Mouse (Mus musculus): ENCODE results near the gene Gak. TPM values are rescaled to one million over a fixed set of nuclear protein-coding genes. Genes with fewer than 3 reads are reported as not detected.

Gak gene
- polyA plus RNA-seq (2012; fragmentation: generic; extraction: Trizol): 10 to 100 TPM; 19.5 to 43.3 TPM

DNA sequence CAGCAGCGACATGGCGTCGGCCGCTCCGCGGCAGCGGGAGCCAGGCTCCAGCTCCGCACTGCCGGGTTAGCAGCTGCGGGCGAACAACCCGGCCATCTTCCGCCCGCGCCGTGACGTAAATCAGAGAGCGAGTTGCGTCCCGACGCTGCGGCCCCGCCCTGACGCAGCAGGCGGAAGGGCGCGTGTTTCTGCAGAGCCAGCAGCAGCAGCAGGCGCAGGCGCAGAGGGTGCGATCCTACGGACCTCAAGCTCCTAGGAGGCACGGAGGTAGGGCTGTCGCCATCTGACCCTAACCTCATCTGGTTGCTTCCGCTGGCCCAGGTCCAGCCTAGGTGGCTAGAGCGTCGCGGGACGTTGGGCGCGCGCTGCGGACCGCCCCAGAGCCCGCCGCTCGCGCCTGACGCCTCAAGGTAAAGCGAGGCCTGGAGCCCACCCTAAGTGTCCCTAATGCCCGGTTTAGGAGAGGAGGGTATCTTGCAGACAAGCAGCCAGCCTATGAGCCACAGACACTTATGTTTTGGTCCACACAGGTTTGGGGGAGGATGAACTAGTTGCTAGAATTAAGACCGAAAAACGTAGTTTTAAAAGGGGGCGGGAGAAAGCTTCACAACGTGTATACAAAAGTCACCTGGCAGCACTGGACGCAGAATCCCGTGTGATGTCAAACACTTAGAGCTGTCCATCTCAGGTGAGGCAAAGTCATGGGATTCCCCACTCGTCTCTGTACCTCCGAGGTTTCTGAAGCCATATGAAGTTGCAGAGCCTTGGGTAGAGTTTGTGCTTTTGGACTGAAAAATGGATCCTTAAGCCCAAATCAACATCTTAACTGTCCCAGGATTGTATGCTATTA lies at the start of gene Gak, which contains the start of gene Tmem175:
Gene Gak, minus strand, starts transcription at position 122 of the 850 bp plus-strand sequence.
Gene Tmem175, plus strand, starts transcription at position 137 of the 850 bp plus-strand sequence.

DNA sequence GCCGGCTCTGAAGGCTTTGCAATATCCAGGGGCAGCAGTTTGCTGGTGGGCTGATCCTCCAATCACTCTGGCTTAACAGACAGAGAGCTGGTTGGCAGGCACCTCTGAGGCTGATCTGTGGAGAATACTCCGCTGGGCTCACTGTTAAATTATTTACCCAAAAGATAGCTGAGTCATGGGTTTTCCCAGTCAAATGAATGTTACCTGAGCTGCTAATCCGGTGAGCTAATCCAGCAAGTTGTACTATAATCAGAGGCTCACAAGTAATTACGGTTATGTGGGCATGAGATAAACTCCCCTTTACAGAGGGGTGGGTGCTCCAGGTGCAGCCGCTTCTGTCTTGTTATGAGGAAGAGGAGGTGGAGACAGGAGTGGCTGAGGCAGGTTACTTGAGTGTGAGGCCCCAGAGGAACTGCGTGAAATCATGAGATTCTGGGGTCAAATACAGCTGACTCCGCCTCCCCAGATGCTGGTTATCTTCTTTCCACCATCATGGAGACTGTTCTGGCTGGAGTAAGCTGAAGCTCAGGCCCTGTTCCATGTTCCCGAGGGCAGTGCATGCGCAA lies 45.8 kb upstream of the Gak start, which contains the start of gene Slc26a1:
Gene Slc26a1, minus strand, starts transcription at position 319 of the 566 bp plus-strand sequence.

DNA sequence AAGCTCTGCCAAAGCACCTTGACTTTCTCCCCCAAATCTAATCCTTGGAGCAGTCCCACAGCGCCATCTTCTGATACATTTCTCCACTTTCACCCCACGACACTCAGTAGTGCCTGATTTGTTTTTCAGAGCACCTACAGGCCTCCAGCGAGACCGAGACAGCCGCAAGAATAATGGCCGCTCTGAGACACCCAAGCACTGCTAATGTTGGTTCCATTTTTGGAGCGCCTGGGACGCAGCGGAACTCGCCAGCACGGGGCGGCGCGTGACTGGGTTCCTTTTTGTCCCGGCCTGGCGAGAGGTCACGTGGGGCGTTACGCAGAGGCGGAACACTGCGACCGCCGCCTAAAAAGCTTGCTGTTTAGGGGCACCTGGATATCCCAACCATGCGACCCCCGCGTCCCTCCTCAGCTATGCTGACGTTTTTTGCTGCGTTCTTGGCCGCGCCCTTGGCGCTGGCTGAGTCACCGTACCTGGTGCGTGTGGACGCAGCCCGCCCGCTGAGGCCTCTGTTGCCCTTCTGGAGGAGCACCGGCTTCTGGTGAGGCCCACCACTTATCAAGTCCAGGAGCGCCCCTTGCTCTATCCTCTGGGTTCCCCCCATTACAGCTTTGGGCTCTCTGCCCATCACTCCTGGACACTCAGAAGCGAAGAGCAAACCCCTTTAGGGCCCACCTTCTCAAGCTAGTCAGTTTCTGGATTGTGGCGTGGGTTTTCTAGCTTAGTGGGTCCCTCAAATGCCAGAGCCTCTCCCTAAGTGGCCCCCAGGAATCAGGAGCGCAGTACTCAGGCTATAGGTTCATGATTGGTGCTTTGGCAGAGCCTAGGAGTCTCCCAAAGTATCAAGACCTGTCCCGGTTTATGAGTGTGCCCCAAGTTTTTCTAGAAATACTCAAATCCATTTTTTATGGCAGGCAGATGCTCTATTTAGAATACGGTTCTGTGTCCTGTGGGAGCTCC lies 39.7 kb upstream of the Gak start, which contains the start of gene Dgkq:
Gene Dgkq, minus strand, starts transcription at position 696 of the 960 bp plus-strand sequence.

DNA sequence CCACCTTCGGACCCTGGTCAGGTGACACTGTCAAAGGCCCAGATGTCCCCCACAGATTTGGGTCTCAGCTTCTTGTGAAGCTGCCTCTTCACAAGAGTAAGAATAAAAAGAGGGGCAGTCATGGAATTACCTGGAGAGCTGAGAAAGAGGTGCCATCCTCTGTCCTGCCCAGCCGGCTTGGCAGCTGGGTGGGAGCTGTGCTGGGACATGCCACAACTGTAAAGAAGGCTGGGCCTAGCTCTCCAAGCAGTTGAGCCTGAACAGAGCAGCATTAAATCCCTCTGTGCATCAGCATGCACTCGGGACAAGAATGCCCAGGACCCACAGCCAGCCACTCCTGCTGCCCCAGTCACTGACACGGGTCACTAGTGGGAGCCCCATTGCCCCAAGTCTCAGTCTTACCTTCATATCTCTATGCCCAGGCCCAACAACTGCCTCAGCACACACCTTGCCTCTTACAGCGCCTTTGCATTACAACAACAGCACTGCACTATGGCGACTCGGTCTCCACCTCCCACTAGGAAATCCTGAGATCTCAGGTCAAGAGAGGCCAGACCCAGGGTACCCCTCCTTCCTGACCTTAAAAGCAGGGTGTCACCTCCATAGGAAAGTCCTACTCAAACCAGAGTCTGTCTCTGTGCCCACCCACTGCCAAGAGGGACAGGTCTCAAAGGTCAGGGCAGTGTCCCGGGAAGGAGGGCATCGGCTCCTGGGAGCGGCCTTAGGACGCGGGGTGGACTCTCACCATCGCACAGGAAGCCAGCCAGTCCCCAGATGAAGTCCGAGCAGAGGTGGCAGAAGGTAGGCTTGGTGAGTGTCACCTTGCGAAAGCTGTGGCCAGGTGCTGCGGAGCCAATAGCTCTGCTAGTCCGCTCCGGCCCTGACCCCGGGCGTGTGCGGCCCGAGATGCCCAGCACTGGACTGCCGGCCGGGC lies 30.4 kb upstream of the Gak start, which contains the start of gene Idua:
Gene Idua, plus strand, starts transcription at position 634 of the 934 bp plus-strand sequence.

GRCm38 (mm10) chr5:108549489-108550206 lies 79.9 kb downstream of the Gak start, which contains the start of gene Cplx1:
Cplx1 (minus strand) TSS chr5:108550024.

Other genes starting within 250 kb of the Gak start
- gene Pde6b, start 241.4 kb downstream of the Gak start, polyA plus RNA-seq (2012; fragmentation: generic; extraction: Trizol): under 1 TPM in 1 of 2 experiments, not detected in 1; 0.02 TPM
- 1,000 to 10,000 TPM in 1 of 2 experiments, 100 to 1,000 TPM in 1; 937 to 1,235 TPM for gene Atp5k, start 195.3 kb downstream of the Gak start, polyA plus RNA-seq (2012; fragmentation: generic; extraction: Trizol)
- gene Mfsd7a, start 180.9 kb downstream of the Gak start, polyA plus RNA-seq (2012; fragmentation: generic; extraction: Trizol): under 1 TPM; 0.08 to 0.77 TPM
- gene Pcgf3, start 168.5 kb downstream of the Gak start, polyA plus RNA-seq (2012; fragmentation: generic; extraction: Trizol): 1 to 10 TPM; 1.7 to 7.6 TPM
- under 1 TPM in 1 of 2 experiments, not detected in 1; 0.02 TPM for gene Cplx1, start 79.7 kb downstream of the Gak start, polyA plus RNA-seq (2012; fragmentation: generic; extraction: Trizol)
- gene Tmem175, start within 50 bp of the Gak start, polyA plus RNA-seq (2012; fragmentation: generic; extraction: Trizol): 10 to 100 TPM in 1 of 2 experiments, 1 to 10 TPM in 1; 5.8 to 32.3 TPM
- gene Idua, start 30.6 kb upstream of the Gak start, polyA plus RNA-seq (2012; fragmentation: generic; extraction: Trizol): 1 to 10 TPM in 1 of 2 experiments, under 1 TPM in 1; 0.69 to 6.2 TPM
- 1 to 10 TPM in 1 of 2 experiments, under 1 TPM in 1; 0.55 to 4.4 TPM for gene Dgkq, start 39.9 kb upstream of the Gak start, polyA plus RNA-seq (2012; fragmentation: generic; extraction: Trizol)
- under 1 TPM; 0.04 to 0.14 TPM for gene Slc26a1, start 45.8 kb upstream of the Gak start, polyA plus RNA-seq (2012; fragmentation: generic; extraction: Trizol)
- 10 to 100 TPM; 11.3 to 58.4 TPM for gene Fgfrl1, start 62.6 kb upstream of the Gak start, polyA plus RNA-seq (2012; fragmentation: generic; extraction: Trizol)
- not detected for gene Rnf212, start 145.2 kb upstream of the Gak start, polyA plus RNA-seq (2012; fragmentation: generic; extraction: Trizol)
- not detected for gene Tmed11, start 165.6 kb upstream of the Gak start, polyA plus RNA-seq (2012; fragmentation: generic; extraction: Trizol)
- not detected for gene Vmn2r8, start 179.1 kb upstream of the Gak start, polyA plus RNA-seq (2012; fragmentation: generic; extraction: Trizol)
- gene Vmn2r9, start 222.8 kb upstream of the Gak start, polyA plus RNA-seq (2012; fragmentation: generic; extraction: Trizol): not detected